Mouse (Mus musculus) testis, adult 2 months (tissue): ENCODE data around the gene Prdm16.

Experiments used
- CTCF ChIP-seq: fragments of 200-500 bp; IDR thresholded peaks from 2 replicates; pipeline ENCODE4 v1.5.1; 2012; ENCODE audit warnings: low read depth, mild to moderate bottlenecking, inconsistent platforms, low read length, moderate library complexity; ENCODE audit not compliant: control insufficient read depth, insufficient read depth, insufficient replicate concordance
- POLR2A ChIP-seq: fragments of 200-500 bp; IDR thresholded peaks from 2 replicates; pipeline ENCODE4 v1.6.1; 2012; ENCODE audit warnings: low read depth, mild to moderate bottlenecking, inconsistent platforms, low read length, moderate library complexity; ENCODE audit not compliant: control insufficient read depth

DNA sequence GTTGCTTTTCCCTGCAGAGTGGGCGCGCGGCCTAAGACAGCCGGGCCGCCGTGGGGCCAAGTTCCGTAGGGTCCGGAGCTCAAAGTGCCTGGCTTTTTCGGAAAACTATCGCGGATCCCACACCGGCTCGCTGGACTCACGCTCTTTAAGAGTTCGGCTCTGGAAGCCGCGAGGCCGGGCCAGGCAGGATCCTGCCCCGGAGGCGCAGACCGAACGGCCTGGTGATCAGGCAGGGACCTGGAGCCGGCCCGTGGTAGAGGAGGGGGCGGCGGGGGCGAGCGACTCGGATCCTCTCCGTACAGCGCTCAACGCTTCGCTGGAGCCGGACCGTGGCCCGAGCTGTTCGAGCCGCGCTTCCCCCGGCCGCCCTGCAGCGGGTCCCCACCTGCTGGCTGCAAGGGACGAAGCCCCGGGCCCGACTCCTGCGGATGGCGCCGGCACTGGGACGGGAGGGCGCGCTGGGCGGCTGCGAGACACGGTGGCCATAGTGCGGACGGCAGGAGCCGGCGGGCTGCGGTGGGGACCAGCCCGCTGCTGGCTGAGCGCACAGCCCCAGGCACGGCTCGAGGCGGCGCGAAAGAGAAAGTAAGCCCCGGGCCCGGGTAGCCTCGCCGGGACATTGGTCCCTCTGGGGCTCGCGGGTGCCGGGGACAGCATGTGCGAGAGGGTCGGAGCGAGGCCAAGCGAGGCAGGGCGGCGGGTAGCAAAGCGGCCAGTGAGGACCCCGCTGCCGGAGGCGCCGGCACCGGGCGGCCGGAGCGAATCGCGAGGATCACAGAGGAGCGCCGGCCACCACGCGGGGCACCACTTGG is 1.2 kb downstream of the Prdm16 start:
- TF ChIP-seq CTCF (no peak), POLR2A (no peak)
